Mouse (Mus musculus) heart, postnatal 10 days (tissue): ENCODE results near the gene Extl1. TPM values are rescaled to one million over a fixed set of nuclear protein-coding genes. Genes with fewer than 3 reads are reported as not detected.

Experiments used
- DNase-seq, 2 experiments: peaks; one replicate each; pipeline ENCODE4 v3.0.0; 2021
- intact Hi-C: fragments of 180-260 bp; cut with DNase I; formaldehyde crosslinking; loops from one replicate; pipeline ENCODE4 v1.15.1; 2025
- total RNA-seq, 2 experiments: library from RNA; stranded (reverse); gene quantifications; 2 replicates each; pipeline ENCODE4 v1.2.3; 2021

Extl1 gene
- total RNA-seq, 2 experiments from 2014 or later = 4.2 to 5.4 TPM

- DNase-seq = no peak
- intact Hi-C loops = no loop called here
Measured at GRCm38 (mm10) chr4:134393026-134393425, 9.4 kb upstream of the Extl1 start.

DNA sequence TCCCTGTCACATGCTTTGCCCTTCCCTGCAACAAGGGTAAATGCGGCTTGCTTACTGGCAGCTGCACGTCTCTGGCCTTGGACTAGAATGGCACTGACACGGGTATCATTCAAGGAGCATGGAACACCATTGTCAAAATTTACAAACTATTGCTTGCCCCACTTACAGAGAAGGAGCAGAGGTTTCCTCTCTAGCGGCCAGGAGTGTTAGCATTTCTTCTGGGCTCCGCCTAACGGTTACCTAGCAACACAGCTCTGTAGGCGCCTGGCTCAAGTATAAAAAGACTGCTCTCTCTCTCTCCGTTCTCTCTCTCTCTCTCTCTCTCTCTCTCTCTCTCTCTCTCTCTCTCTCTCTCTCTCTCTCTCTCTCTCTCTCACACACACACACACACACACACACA, 8.9 kb upstream of the Extl1 start:
- intact Hi-C loops = no loop called here
- peak; percentile 17 to 36 for DNase-seq

DNA sequence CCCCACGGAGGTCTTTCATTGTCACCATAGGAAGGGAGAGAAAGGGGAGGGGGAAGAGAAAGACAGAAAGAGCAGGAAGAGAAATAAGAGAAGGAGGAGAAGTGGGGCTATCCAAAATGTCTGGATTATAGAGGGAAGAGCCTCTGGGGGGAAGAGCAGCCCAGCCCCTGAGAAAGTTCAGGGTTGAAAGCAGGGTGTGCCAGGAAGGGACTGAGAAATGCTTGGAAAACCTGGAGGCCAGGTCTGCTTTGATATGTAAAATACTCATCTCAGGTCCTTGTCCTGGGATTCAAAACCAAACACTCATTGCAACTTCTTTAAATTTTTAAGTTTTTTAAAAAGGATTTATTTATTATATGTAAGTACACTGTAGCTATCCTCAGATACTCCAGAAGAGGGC, 8.0 kb upstream of the Extl1 start:
- no peak for DNase-seq
- intact Hi-C loops = no loop called here

DNA sequence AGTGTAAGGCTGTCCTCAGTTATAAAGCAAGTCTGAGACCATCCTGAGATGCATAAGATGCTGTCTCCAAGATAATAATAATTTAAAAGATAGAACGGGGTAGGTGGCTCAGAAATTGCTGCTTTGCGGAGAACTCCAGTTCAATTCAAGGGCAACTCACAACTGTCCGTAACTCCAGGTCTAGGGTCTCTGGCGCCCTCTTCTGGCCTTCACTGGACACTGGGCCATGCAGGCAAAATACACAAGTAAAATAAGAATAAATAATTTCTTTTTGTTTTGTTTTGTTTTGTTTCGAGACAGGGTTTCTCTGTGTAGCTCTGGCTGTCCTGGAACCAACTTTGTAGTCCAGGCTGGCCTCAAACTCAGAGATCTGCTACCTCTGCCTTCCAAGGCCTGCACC, 4.7 kb upstream of the Extl1 start:
- intact Hi-C loops = loop anchor here (5.0 kb wide), 3 partner anchors 126 to 201 kb away; partner anchors contain the start of genes Cep85, Gm30191 and Zfp593
- peak; percentile 71 to 85 for DNase-seq

GRCm38 (mm10) chr4:134387268-134387667, 3.6 kb upstream of the Extl1 start:
- DNase-seq = peak in 1 of 2 experiments; percentile 34
- intact Hi-C loops = loop anchor here (5.0 kb wide), 3 partner anchors 125 to 200 kb away; partner anchors contain the start of genes Cep85, Gm30191 and Zfp593

DNA sequence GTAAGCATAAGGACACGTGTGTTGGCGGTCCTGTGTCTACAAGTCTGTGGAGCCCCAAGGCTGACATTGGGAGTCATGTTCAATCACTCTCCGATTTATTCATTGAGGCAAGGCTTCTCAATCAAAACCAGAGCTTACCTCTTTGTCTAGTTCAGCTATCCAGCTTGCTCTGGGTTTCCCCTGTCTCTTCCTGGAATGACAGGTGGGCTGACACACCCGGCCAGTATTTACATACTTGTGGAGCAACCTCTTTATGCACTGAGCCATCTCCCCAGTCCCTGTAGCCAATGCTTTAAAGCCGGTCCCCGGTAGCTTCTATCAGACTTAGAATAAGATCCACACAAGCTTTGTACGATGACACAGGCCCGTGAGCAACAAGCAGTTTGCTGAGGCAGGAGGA, 4.1 kb downstream of the Extl1 start:
- no peak for DNase-seq
- intact Hi-C loops = no loop called here

DNA sequence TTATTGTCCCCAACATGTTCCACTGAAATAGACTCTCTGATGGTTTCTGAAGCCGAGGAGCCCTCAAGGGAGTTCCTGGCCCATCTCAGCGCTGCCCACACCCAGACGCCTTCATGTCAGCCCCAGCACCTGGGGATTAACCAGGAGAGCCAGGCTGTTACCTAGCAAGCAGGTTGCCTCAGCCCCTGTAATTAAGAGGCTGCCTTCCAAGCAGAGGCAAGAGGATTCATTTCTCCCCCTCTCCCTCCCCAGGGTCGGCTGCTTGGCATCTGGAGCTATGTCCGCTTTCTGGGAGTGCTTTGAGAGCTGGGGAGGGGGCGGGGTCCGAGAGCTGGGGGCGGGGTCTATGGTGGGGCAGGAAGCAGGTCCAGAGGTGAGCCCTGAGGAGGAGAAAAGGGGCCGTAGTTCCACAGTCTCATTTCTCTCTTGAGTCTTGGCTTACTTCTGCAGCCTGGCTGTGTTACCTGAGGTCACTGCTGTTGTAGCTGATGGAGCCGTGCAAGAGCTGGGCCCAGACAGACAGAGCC, 5.5 kb downstream of the Extl1 start:
- intact Hi-C loops = no loop called here
- no peak for DNase-seq

DNA sequence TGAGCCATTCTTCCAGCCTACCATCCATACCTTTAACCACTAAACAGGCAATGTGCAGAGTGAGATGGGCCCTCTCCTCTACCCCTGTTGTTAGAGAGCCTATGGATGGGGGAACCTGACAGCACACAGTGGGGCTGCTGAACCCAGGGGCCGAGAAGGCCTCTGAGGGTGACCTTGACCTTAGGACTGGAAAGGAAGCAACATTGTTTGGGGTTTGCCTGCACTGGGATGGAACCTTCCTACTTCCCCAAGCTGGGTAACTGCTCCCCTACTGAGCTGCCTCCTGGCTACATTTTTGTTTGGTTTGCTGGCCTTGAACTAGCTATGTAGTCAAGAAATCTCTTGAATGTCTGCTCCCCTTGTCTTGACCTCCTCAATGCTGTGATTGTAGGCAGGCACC, 9.3 kb downstream of the Extl1 start:
- no peak for DNase-seq
- intact Hi-C loops = loop anchor here (5.0 kb wide), 1 partner anchor 187 kb away; the partner anchor contains the start of gene Cep85

DNA sequence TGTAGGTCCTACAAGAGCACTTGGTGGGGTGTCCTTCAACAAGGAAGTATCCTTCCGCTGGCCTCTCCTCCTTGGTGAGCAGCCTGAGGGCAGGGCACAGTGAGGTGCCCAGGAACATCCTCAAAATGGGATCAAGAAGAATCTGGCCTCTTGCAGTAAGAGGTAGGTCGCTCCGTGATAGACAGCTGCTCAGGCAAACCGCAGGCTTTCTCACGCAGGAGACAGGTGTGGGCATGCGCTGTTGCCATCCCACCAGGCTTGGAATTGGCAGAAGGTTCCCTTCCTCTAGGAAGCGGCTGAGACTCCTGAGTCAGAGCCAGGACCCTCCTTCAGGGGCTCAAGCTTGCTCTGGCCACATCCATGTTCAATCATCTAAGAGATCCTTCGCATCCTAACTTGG, 10.4 kb downstream of the Extl1 start:
- no peak for DNase-seq
- intact Hi-C loops = loop anchor here (5.0 kb wide), 1 partner anchor 186 kb away; the partner anchor contains the start of gene Cep85

DNA sequence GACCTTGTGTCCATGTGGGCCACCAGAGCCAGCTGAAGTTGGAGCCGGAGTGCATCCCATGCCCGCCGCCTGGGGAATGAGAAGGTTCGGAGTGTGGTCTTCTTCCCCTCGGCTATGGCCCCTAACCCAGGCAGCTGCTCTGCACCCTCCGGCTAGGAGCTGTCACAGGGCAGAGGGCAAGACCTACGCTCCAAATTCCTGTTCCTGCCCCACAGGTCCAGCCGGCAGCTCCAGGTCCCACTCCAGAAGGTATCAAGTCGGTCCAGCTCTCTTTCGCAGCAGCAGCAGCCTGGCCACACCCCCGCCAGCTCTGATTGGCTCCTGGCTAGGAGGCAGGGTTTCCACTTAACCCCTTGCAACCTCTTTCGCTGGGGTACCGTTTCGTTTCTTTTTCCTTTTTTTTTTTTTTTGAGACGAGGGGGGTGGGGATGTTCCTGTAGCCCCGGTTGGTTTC, 11.3 kb downstream of the Extl1 start:
- peak; percentile 83 to 87 for DNase-seq
- intact Hi-C loops = loop anchor here (5.0 kb wide), 1 partner anchor 185 kb away; the partner anchor contains the start of gene Cep85

DNA sequence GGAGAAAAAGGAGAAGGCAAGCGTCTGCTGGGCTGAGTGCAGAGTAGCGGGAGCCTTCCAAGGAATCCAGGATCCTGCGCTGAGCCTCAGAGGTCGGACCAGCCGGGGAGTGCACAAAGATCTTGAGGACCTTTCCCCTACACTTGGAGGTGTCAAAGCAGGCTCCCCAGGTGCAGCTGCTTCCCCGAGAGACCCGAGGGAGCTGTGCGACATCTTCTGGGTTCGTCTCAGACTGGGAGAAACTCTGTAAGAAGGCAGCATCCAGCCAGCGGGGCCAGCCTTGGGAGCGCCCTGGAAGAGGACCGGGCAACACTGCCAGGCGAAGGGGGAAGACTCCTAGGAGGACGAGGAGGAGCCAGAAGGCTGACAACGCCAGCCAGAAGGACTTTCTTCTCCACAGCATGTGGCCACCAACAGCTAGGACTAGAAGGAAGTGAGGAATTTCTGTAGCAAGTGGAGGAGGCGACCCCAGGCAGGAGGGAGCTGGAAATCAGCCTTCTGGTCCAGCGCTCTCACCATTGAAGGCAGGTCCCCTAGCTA, 12.3 kb downstream of the Extl1 start:
- DNase-seq = peak in 1 of 2 experiments; percentile 23
- intact Hi-C loops = loop anchor here (5.0 kb wide), 1 partner anchor 184 kb away; the partner anchor contains the start of gene Cep85

DNA sequence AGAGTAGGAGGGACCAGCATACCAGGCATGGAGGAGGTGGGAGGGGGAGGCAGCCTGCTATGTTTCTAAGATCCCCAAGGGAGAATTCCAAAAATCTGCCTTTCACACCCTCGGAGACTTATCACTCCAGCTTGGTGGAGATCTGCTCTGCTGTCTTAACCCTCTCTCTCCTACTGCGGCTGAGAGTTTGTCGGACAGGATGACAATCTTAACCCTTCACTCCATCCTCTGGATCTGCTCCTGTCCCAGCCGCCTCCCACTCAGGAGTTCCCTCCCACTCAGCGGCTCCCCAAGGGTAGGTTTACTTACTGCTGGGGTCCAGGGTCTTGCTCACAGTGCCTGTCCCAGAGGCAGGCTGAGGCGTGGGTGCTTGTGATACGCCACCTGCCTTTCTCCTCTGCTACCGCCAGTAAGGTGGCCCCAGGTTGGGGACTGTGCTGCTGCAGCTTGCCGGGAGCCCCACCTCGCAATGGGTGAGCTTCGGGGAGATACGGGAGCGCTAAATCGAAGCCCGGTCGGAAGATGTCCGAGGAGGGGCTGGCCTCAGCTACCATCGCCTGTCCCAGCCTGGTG, 12.9 kb downstream of the Extl1 start:
- DNase-seq = no peak
- intact Hi-C loops = loop anchor here (5.0 kb wide), 1 partner anchor 183 kb away; the partner anchor contains the start of gene Cep85

GRCm38 (mm10) chr4:134365280-134365679, 18.4 kb downstream of the Extl1 start:
- no peak for DNase-seq
- intact Hi-C loops = no loop called here

GRCm38 (mm10) chr4:134362586-134362985, 21.1 kb downstream of the Extl1 start:
- DNase-seq = peak in 1 of 2 experiments; percentile 49
- intact Hi-C loops = no loop called here

GRCm38 (mm10) chr4:134362124-134362523, 21.5 kb downstream of the Extl1 start:
- peak; percentile 67 to 69 for DNase-seq
- intact Hi-C loops = no loop called here

DNA sequence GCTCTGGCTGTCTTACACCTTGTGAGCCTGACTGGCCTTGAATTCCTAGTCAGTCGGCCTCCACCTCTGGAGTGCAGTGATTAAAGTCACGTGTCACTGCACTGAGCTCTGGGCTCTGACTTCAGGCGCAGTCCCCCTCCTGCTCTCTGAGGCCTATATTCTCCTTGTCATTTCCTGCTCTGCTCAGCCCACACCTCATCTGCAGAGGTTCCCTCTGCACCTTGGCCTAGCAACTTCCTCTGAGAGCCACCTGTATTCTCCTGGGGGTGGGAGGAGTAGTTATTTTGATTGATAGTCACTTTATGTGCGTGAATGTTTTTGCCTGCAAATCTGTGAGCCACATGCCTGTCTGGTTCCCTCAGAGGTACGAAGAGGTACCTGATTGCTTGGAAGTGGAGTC, 22.4 kb downstream of the Extl1 start:
- intact Hi-C loops = no loop called here
- no peak for DNase-seq

- no peak for DNase-seq
- intact Hi-C loops = loop anchor here (5.0 kb wide), 1 partner anchor 87 kb away; no protein-coding TSS in a partner anchor
Measured at GRCm38 (mm10) chr4:134359649-134360048, 24.0 kb downstream of the Extl1 start.

DNA sequence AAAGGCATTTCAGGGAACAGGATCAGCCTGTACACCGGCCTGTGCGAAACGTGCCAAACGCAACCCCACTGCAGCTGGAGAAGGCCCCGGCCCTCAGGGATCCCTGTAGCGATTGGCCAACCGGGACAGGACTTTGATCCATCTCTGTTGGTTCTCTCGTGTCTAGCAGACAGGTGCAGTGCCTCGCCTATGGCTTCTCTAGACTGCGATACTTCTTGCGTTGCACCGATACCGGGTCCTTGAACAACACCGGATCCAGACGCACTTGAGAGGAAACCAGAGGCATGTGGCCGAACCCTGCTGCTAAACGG, 26.2 kb downstream of the Extl1 start:
- DNase-seq = no peak
- intact Hi-C loops = loop anchor here (2.0 to 5.0 kb wide), 2 partner anchors 43 to 85 kb away; partner anchors contain the start of gene Trim63

DNA sequence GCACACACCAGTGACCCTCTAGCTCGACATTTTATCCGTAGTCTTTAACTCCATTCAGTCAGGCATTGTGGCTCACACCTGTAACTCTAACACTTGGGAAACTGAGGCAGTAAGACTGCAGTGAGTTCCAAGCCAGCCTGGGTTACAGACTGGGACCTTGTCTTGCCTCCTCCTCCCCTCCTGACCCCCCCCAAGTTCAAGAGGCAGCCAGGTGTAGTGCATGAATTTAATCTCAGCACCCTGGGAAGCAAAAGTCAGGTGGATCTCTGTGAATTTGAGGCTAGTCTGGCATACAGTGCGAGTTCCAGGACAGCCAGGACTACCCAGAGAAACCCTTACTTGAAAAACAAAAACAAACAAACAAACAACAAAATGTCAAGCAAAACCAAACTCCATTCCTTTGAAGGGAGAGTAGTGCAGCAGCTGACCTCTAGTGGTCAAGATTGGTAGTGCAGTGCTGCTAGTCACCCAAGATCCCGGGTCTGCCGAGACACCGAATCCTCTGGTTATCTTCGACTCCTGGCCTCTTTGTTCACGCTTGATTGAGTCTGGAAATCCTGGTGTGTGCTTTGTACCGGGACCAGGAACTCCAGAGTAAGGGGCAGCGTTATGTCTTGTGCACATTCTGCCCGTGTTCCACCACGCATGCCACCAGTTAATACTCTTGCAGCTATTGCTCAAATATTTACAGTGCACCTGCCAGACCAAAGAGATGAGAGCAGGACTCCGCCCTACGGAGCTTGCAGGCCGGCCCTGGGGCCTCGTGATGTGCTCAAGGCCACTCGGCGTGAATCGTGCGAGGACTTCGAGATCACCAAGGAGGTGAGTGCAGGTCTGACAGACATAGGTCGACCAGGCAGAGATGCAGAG, 26.8 kb downstream of the Extl1 start:
- intact Hi-C loops = loop anchor here (1.0 to 5.0 kb wide), 3 partner anchors 42 to 85 kb away; partner anchors contain the start of gene Trim63
- DNase-seq = peak; percentile 79 to 88

DNA sequence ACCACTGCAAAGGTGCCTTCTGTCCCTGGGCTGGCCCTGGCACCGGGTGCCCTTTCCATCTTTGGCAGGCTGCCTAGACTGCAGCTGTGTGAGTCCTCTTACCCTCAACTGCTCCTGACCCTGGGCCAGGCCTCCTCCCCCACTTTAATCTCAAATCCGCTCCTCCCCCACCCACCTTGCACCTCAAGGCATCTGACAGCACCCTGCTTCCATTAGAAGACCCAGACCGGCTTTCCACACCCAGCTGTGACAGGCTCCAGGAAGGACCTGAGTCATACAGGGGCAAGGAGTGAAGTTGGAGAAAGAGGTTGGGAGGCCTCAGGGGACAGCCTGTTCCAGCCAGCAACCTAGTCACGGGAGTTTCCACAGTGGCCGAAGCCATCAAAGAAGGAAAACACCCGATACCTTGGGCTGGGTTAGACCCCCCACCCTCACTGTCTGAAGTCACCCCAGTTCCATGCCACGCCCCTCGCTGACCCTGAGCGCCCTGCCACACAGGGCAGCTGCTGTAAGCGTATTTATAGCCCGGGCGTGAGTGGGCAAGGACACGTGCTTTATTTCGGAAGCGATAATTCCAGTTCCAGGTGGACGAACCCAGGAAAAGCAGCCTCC, 27.7 kb downstream of the Extl1 start:
- intact Hi-C loops = loop anchor here (1.0 to 5.0 kb wide), 3 partner anchors 41 to 84 kb away; partner anchors contain the start of gene Trim63
- DNase-seq = peak; percentile 88 to 91
